Mouse (Mus musculus): ENCODE results near the gene Camkk1. TPM values are rescaled to one million over a fixed set of nuclear protein-coding genes. Genes with fewer than 3 reads are reported as not detected.

Camkk1 gene
- polyA plus RNA-seq (2021) = 5.1 TPM

DNA sequence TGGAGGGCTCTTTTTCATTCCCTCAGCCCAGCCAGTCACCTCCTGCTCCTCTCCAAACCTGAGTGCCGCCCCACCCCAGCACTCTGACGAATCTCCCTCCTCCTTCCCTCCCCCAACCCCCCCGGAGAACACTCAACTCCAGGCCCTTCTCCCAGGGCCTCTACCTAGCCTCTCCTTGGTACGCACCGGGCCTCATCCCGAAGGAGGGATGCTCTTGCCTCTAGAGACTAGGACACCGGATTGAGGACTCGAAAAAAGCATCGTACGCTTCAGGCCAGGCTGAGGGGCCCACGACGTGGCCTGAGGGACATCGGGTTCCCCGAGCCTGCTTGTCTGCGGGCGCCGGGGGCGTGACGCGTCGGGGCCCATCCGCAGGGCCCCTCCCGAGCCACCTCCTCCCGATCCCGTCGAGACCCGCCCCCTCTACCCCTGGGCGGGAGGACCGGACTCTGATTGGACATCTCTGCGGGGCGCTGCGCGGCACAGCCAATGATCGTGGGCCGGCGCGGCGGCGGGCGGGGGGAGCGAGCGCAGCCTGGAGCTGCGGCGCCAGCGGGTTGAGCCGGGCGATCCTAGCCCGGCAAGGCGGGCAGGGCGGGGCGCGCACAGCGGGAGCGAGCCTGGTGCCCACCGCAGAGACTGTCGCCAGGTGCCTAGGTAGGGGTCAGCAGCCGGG lies at the start of gene Camkk1:
Gene Camkk1 (plus strand): TSS at position 538 of the 676 bp plus-strand sequence.
- CTCF ChIA-PET = interaction anchor here (5.7 kb wide), 1 partner anchor 12 kb away, joined by 26 read pairs; no protein-coding TSS in a partner anchor
- ATAC-seq (peak; percentile 94), DNase-seq (ENCODE audit: low read depth, low spot score) (no peak)
- in situ Hi-C loops (cut with MboI; ENCODE audit: low pct_unique_long_range_greater_than_20kb) = no loop called here
- POLR2A ChIA-PET = interaction anchor here (0.9 to 1.4 kb wide), 2 partner anchors 13 to 17 kb away, joined by 3 to 4 read pairs; no protein-coding TSS in a partner anchor
- no peaks in the 10 kb centered on the region for H3K27me3 ChIP-seq
- no peak for TF ChIP-seq CTCF (IDR thresholded peaks at IDR 0.05)

DNA sequence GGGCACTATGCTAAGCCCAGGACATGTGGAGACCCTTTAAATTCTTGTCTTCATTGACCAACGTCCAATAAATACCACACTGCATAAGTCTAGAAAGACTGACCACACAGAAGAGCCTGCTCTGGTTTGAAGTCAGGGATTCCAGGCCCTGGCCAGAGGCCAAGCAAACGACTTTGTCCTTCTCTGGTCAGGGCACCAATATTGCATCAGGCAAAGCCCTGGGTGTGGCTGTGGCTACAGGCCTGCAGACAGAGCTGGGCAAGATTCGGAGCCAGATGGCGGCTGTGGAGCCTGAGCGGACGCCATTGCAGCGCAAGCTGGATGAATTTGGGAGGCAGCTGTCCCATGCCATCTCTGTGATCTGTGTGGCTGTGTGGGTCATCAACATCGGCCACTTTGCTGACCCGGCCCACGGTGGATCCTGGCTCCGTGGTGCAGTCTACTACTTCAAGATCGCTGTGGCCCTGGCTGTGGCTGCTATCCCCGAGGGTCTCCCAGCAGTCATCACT lies 43.8 kb upstream of the Camkk1 start:
- no peak for TF ChIP-seq CTCF (IDR thresholded peaks at IDR 0.05)
- CTCF ChIA-PET = interaction anchor here (1.4 kb wide), 1 partner anchor 46 kb away, joined by 3 read pairs; no protein-coding TSS in a partner anchor
- POLR2A ChIA-PET = no interaction called here
- ATAC-seq (no peak), DNase-seq (ENCODE audit: low read depth, low spot score) (no peak)
- H3K27me3 ChIP-seq = peaks cover 11% of the 10 kb centered on the region
- in situ Hi-C loops (cut with MboI; ENCODE audit: low pct_unique_long_range_greater_than_20kb) = no loop called here

DNA sequence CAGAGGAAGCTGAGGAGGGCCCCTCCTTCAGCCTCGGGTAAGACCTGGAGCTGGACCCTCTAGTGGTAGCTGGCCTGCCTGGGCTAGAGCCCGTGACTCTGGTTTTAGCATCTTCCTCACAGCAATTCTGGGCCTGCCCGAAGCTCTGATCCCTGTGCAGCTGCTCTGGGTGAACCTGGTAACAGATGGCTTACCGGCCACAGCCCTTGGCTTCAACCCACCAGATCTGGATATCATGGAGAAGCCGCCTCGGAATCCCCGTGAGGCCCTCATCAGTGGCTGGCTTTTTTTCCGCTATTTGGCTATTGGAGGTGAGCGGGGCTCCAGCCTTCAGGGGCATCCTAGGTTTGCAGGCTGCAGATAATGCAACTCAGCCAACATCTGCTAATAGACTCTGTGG lies 36.3 kb upstream of the Camkk1 start:
- TF ChIP-seq CTCF (IDR thresholded peaks at IDR 0.05) = no peak
- ChIA-PET CTCF (interaction anchor here (0.6 to 1.4 kb wide), 4 partner anchors 40 to 75 kb away, joined by 3 to 4 read pairs (median 3); no protein-coding TSS in a partner anchor), POLR2A (no interaction called here)
- in situ Hi-C loops (cut with MboI; ENCODE audit: low pct_unique_long_range_greater_than_20kb) = no loop called here
- ATAC-seq (no peak), DNase-seq (ENCODE audit: low read depth, low spot score) (no peak)
- H3K27me3 ChIP-seq = no peaks in the 10 kb centered on the region

- no peak for DNase-seq (ENCODE audit: low read depth, low spot score)
- in situ Hi-C loops (cut with MboI; ENCODE audit: low pct_unique_long_range_greater_than_20kb) = no loop called here
- peak; percentile 20 for ATAC-seq
- CTCF ChIA-PET = interaction anchor here (0.6 to 1.3 kb wide), 4 partner anchors 14 to 76 kb away, joined by 3 to 4 read pairs (median 4); no protein-coding TSS in a partner anchor
- TF ChIP-seq CTCF (IDR thresholded peaks at IDR 0.05) = no peak
- POLR2A ChIA-PET = no interaction called here
- no peaks in the 10 kb centered on the region for H3K27me3 ChIP-seq
Measured at GRCm38 (mm10) chr11:72983283-72983682, 35.5 kb upstream of the Camkk1 start.

DNA sequence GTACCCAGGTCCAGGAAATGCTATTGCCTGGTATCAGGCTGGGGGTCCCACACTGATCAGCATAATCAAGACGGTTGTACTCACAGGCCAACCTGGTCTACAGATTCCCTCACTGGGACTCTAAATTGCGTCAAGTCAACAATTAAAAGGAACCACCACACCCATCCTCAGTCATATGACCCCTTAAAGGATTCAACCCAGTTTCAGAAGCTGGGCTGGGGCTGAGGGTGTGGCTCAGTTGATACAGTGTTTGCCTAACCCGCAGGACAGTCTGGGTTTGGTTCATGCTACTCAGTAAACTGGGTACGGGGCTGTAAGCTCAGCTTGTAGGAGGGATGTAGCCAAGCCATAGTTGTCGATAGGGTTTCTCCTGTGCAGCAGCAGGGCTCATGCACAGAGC lies 32.1 kb upstream of the Camkk1 start:
- POLR2A ChIA-PET = interaction anchor here (1.2 kb wide), 1 partner anchor 16 kb away, joined by 3 read pairs; no protein-coding TSS in a partner anchor
- DNase-seq (ENCODE audit: low read depth, low spot score) = no peak
- TF ChIP-seq CTCF (IDR thresholded peaks at IDR 0.05) = no peak
- CTCF ChIA-PET = no interaction called here
- in situ Hi-C loops (cut with MboI; ENCODE audit: low pct_unique_long_range_greater_than_20kb) = no loop called here
- no peak for ATAC-seq
- no peaks in the 10 kb centered on the region for H3K27me3 ChIP-seq

GRCm38 (mm10) chr11:72987234-72987633 lies 31.6 kb upstream of the Camkk1 start:
- in situ Hi-C loops (cut with MboI; ENCODE audit: low pct_unique_long_range_greater_than_20kb) = no loop called here
- TF ChIP-seq CTCF (IDR thresholded peaks at IDR 0.05) = no peak
- CTCF ChIA-PET = no interaction called here
- H3K27me3 ChIP-seq = no peaks in the 10 kb centered on the region
- ATAC-seq = no peak
- no peak for DNase-seq (ENCODE audit: low read depth, low spot score)
- POLR2A ChIA-PET = no interaction called here

- no peak for TF ChIP-seq CTCF (IDR thresholded peaks at IDR 0.05)
- DNase-seq (ENCODE audit: low read depth, low spot score) (no peak), ATAC-seq (no peak)
- no peaks in the 10 kb centered on the region for H3K27me3 ChIP-seq
- CTCF ChIA-PET = no interaction called here
- in situ Hi-C loops (cut with MboI; ENCODE audit: low pct_unique_long_range_greater_than_20kb) = no loop called here
- POLR2A ChIA-PET = no interaction called here
Measured at GRCm38 (mm10) chr11:72987807-72988206, 31.0 kb upstream of the Camkk1 start.

DNA sequence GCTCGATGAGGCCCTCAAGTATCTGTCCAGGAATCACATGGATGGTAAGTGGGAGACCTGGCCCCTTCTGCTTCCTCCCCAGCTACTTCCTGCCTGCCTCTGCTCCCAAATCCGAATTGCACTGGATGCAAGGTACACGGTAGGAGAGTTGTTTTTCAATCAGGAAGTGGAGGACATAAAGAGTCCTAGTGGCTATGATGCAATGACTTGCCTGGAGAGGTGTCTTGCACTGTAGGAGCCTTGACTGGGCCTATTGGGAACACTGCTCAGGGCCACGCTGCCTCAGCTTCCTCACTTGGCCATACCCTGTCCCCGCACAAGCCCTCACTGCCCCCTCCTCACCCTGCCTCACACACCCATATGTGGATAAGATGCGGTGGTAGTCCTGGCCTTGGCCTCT lies 29.8 kb upstream of the Camkk1 start:
- ATAC-seq (no peak), DNase-seq (ENCODE audit: low read depth, low spot score) (no peak)
- ChIA-PET POLR2A (no interaction called here), CTCF (interaction anchor here (1.2 kb wide), 1 partner anchor 74 kb away, joined by 4 read pairs; no protein-coding TSS in a partner anchor)
- in situ Hi-C loops (cut with MboI; ENCODE audit: low pct_unique_long_range_greater_than_20kb) = no loop called here
- no peak for TF ChIP-seq CTCF (IDR thresholded peaks at IDR 0.05)
- H3K27me3 ChIP-seq = no peaks in the 10 kb centered on the region

GRCm38 (mm10) chr11:72990688-72991087 lies 28.1 kb upstream of the Camkk1 start:
- no peak for DNase-seq (ENCODE audit: low read depth, low spot score)
- ChIA-PET CTCF (no interaction called here), POLR2A (no interaction called here)
- no peak for TF ChIP-seq CTCF (IDR thresholded peaks at IDR 0.05)
- no peak for ATAC-seq
- H3K27me3 ChIP-seq = no peaks in the 10 kb centered on the region
- in situ Hi-C loops (cut with MboI; ENCODE audit: low pct_unique_long_range_greater_than_20kb) = no loop called here

- ATAC-seq (no peak), DNase-seq (ENCODE audit: low read depth, low spot score) (no peak)
- CTCF ChIA-PET = interaction anchor here (1.0 kb wide), 1 partner anchor 94 kb away, joined by 3 read pairs; no protein-coding TSS in a partner anchor
Measured at GRCm38 (mm10) chr11:72991961-72992360, 26.8 kb upstream of the Camkk1 start.

GRCm38 (mm10) chr11:72996346-72996745 lies 22.5 kb upstream of the Camkk1 start:
- TF ChIP-seq CTCF (IDR thresholded peaks at IDR 0.05) = no peak
- CTCF ChIA-PET = no interaction called here
- POLR2A ChIA-PET = no interaction called here
- no peak for ATAC-seq
- DNase-seq (ENCODE audit: low read depth, low spot score) = no peak
- H3K27me3 ChIP-seq = no peaks in the 10 kb centered on the region
- in situ Hi-C loops (cut with MboI; ENCODE audit: low pct_unique_long_range_greater_than_20kb) = no loop called here

More at GRCm38 (mm10) chr11:72991961-72992360, 26.8 kb upstream of the Camkk1 start:
- no peaks in the 10 kb centered on the region for H3K27me3 ChIP-seq
- in situ Hi-C loops (cut with MboI; ENCODE audit: low pct_unique_long_range_greater_than_20kb) = no loop called here
- POLR2A ChIA-PET = no interaction called here
- no peak for TF ChIP-seq CTCF (IDR thresholded peaks at IDR 0.05)
